Mouse (Mus musculus): ENCODE measurements at regions not wholly inside any gene's neighbourhood (a gene's known extent, or its start where the extent isn't known, plus 50 kb on each side); places are given as distances from the start of the nearest gene placed in this dataset.

DNA sequence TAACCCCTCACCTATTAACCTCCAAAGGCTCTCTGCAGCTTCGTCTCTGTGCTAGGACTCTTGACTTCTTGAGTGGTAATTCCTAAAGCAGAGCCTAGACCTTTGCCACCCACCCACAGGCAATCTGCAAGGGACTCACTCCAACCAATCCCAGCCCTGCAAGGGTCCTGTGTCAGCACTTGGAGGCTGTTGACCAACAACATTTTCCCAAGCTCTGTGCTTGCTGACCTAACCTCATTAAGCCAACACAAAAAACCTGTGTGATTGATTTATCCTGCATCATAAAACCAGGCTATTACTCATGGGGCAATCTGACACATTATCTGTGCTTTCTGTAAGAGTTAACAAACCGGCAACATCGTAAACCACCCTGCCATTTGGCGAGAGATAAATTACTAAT, 61.4 kb upstream of the Sox9 start:
- no peak for DNase-seq (ENCODE audit: low read depth, low spot score)

DNA sequence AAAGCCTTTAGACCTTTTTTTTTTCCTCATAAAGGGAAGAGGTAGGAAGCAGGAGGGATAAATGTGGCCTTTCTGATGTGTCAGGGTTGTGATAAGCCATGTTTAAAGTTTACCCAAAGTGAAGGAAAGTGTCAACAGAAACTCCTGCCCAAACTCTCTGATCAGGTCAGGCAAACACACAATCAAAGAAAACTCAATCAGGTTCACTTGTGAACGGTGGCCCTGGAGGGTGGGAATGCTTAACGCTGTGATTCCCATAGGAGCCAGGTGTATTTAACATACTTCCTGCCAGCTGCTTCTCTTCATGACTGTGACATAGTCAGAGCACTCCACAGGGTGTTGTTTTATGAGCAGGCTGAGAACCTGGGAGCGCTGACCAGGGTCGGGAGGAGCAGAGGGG, 59.1 kb upstream of the Sox9 start:
- DNase-seq (ENCODE audit: low read depth, low spot score): no peak

DNA sequence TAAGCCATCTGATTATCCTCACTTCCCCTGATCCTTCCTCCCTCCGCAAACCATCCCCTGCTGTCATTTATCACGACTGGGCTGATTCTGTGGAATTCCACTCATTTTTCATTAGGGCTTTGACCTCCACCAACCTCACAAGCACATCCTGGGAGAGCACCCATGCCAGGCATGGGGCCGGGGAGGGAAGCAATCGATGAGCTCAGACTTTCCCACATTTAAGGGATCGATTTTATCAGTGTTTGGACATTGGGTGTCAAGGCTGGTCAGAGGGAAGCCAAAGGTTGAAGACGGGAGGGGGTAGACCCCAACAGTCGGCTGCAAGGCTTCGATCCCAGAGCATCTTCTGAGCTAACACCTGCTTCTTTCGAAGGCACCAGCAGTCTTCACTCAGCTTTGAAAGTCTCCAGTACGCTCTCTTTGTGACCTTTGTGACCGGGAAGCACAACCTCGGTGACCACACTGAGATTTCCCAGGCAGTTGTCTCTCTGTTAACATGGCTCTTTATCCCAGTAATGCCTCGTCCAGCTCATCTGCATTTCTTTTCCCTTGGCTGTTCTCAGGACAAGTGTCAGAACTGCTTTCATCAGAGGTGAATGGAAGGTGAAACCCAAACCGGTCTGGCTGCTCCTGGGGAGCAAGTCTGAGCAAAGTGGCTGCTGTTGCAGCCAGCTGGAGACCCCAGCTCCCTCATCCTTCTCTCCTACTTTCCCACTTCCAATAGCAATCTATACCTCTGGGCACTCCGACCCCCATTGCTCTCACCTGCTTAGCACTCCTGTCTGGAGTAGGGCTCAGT, 53.7 kb upstream of the Sox9 start:
- DNase-seq (ENCODE audit: low read depth, low spot score): no peak
